Mouse (Mus musculus): ENCODE measurements around the gene Arhgap40. TPM values are rescaled to one million over a fixed set of nuclear protein-coding genes. Genes with fewer than 3 reads are reported as not detected.

Gene Arhgap40
- polyA plus RNA-seq, 1 experiment from 2014 or later: not detected

GRCm38 (mm10) chr2:158590495-158590894 is 77.9 kb downstream of the Arhgap40 start:
- 45% methylated on average over 3 of the region's 3 CpGs for WGBS
- Histone ChIP-seq H3K4me1 (no peaks in the 10 kb centered on the region), H3K4me2 (no peak overlapping the region), H3K9ac (no peak overlapping the region), H3K36me3 (no peaks in the 10 kb centered on the region), H3K9me3 (no peaks in the 10 kb centered on the region), H3K27ac (no peak overlapping the region), H3K27me3 (peaks cover 10% of the 10 kb centered on the region; the same call in 1 of the 2 replicates), H3K4me3 (no peak overlapping the region)
- no peak for ATAC-seq (ENCODE audit: borderline replicate concordance, extremely low read depth, low FRiP score, low TSS enrichment)

GRCm38 (mm10) chr2:158591286-158591685 is 78.7 kb downstream of the Arhgap40 start:
- Histone ChIP-seq H3K4me3 (no peak overlapping the region), H3K27me3 (peaks cover 14% of the 10 kb centered on the region; the same call in 1 of the 2 replicates), H3K4me2 (no peak overlapping the region), H3K27ac (no peak overlapping the region), H3K4me1 (no peaks in the 10 kb centered on the region), H3K9ac (no peak overlapping the region), H3K9me3 (no peaks in the 10 kb centered on the region), H3K36me3 (no peaks in the 10 kb centered on the region)
- ATAC-seq (ENCODE audit: borderline replicate concordance, extremely low read depth, low FRiP score, low TSS enrichment): 0 out of 2 replicates have a peak, but pooled peaks have one; percentile 27
- 35% methylated on average over 5 of the region's 5 CpGs for WGBS

GRCm38 (mm10) chr2:158593371-158593770 is 80.8 kb downstream of the Arhgap40 start:
- WGBS: 72% methylated on average over 4 of the region's 4 CpGs
- H3K4me1 ChIP-seq: no peaks in the 10 kb centered on the region
- ATAC-seq (ENCODE audit: borderline replicate concordance, extremely low read depth, low FRiP score, low TSS enrichment): no peak
- H3K4me3 ChIP-seq: no peak overlapping the region
- H3K36me3 ChIP-seq: no peaks in the 10 kb centered on the region
- no peak overlapping the region for H3K27ac ChIP-seq
- H3K4me2 ChIP-seq: no peak overlapping the region
- H3K27me3 ChIP-seq: peaks cover 14% of the 10 kb centered on the region; the same call in 1 of the 2 replicates
- no peaks in the 10 kb centered on the region for H3K9me3 ChIP-seq
- no peak overlapping the region for H3K9ac ChIP-seq

GRCm38 (mm10) chr2:158595103-158595502 is 82.5 kb downstream of the Arhgap40 start:
- ATAC-seq (ENCODE audit: borderline replicate concordance, extremely low read depth, low FRiP score, low TSS enrichment): no peak

GRCm38 (mm10) chr2:158595577-158595976 is 83.0 kb downstream of the Arhgap40 start:
- H3K36me3 ChIP-seq: no peaks in the 10 kb centered on the region
- no peak overlapping the region for H3K4me2 ChIP-seq
- no peaks in the 10 kb centered on the region for H3K9me3 ChIP-seq
- no peaks in the 10 kb centered on the region for H3K4me1 ChIP-seq
- no peak overlapping the region for H3K27ac ChIP-seq
- H3K9ac ChIP-seq: no peak overlapping the region
- H3K27me3 ChIP-seq: peaks cover 17% of the 10 kb centered on the region; the same call in 1 of the 2 replicates
- no peak for ATAC-seq (ENCODE audit: borderline replicate concordance, extremely low read depth, low FRiP score, low TSS enrichment)
- no peak overlapping the region for H3K4me3 ChIP-seq
- whole genome bisulfite sequencing: 22% methylated on average over 7 of the region's 7 CpGs

More at GRCm38 (mm10) chr2:158595103-158595502, 82.5 kb downstream of the Arhgap40 start:
- H3K4me3 ChIP-seq: no peak overlapping the region
- H3K27ac ChIP-seq: no peak overlapping the region
- no peak overlapping the region for H3K9ac ChIP-seq
- no peaks in the 10 kb centered on the region for H3K9me3 ChIP-seq
- no peak overlapping the region for H3K4me2 ChIP-seq
- H3K27me3 ChIP-seq: peaks cover 17% of the 10 kb centered on the region; the same call in 1 of the 2 replicates
- H3K36me3 ChIP-seq: no peaks in the 10 kb centered on the region
- WGBS: 2% methylated on average over 12 of the region's 12 CpGs
- no peaks in the 10 kb centered on the region for H3K4me1 ChIP-seq

- Histone ChIP-seq H3K36me3 (no peaks in the 10 kb centered on the region), H3K27me3 (peaks cover 23% of the 10 kb centered on the region; the same call in 1 of the 2 replicates), H3K4me2 (no peak overlapping the region), H3K9ac (no peak overlapping the region), H3K27ac (no peak overlapping the region), H3K4me3 (no peak overlapping the region), H3K4me1 (no peaks in the 10 kb centered on the region), H3K9me3 (no peaks in the 10 kb centered on the region)
- WGBS: 54% methylated on average over 1 of the region's 1 CpGs
- no peak for ATAC-seq (ENCODE audit: borderline replicate concordance, extremely low read depth, low FRiP score, low TSS enrichment)
Measured at GRCm38 (mm10) chr2:158596803-158597202, 84.2 kb downstream of the Arhgap40 start.

Other genes starting within 250 kb of the Arhgap40 start
- 11.5 and 14.2 TPM in 2 replicates for gene Lbp, start 206.3 kb upstream of the Arhgap40 start, polyA plus RNA-seq (2015; fragmentation: Nextera tagmentation; extraction: Ambion mirVana)
- 1.7 and 2.9 TPM in 2 replicates for gene Snhg11, start 137.2 kb upstream of the Arhgap40 start, polyA plus RNA-seq (2015; fragmentation: Nextera tagmentation; extraction: Ambion mirVana)
- 16.2 and 17.7 TPM in 2 replicates for gene Ralgapb, start 102.9 kb upstream of the Arhgap40 start, polyA plus RNA-seq (2015; fragmentation: Nextera tagmentation; extraction: Ambion mirVana)
- not detected in 2 replicates for gene Adig, start 10.2 kb upstream of the Arhgap40 start, polyA plus RNA-seq (2015; fragmentation: Nextera tagmentation; extraction: Ambion mirVana)
- not detected in 2 replicates for gene Slc32a1, start 98.0 kb downstream of the Arhgap40 start, polyA plus RNA-seq (2015; fragmentation: Nextera tagmentation; extraction: Ambion mirVana)
- 10.1 and 11.1 TPM in 2 replicates for gene Actr5, start 112.1 kb downstream of the Arhgap40 start, polyA plus RNA-seq (2015; fragmentation: Nextera tagmentation; extraction: Ambion mirVana)
- 16.7 and 20.2 TPM in 2 replicates for gene Ppp1r16b, start 152.6 kb downstream of the Arhgap40 start, polyA plus RNA-seq (2015; fragmentation: Nextera tagmentation; extraction: Ambion mirVana)